Mouse (Mus musculus): ENCODE measurements around the gene Lrrc57.

GRCm38 (mm10) chr2:120599506-120599905 lies 9.8 kb downstream of the Lrrc57 start:
- TF ChIP-seq GATA1 (IDR thresholded peaks at IDR 0.05; ENCODE audit: borderline replicate concordance, low read length) (no peak), FLI1 (IDR thresholded peaks at IDR 0.05; ENCODE audit: low read length) (no peak)

Measured in megakaryocyte, embryonic 14.5 days (primary cell).